Mouse (Mus musculus) limb, embryonic 14.5 days (tissue): ENCODE data around the gene Rabl3. TPM values are rescaled to one million over a fixed set of nuclear protein-coding genes. Genes with fewer than 3 reads are reported as not detected.

Source experiments
- ATAC-seq: fragments of 200-750 bp; cut with Nextera tagmentation; 2 replicates; pipeline ENCODE4 v1.8.0; 2017; ENCODE audit warnings: low read depth, moderate number of reproducible peaks, moderate TSS enrichment; ENCODE audit not compliant: low FRiP score
- DNase-seq: peaks from one replicate; pipeline ENCODE4 v3.0.0-alpha.2; 2015; ENCODE audit warnings: low spot score
- H3K27ac ChIP-seq: fragments of 300-500 bp; sonication (generic); replicated peaks from 2 replicates; pipeline ENCODE4 v1.5.1; 2014; ENCODE audit warnings: low read depth, mild to moderate bottlenecking, low read length, moderate library complexity, mixed read lengths
- H3K27me3 ChIP-seq: fragments of 300-500 bp; sonication (generic); 2 replicates; pipeline ENCODE4 v1.6.1; 2014; ENCODE audit warnings: low read length, mixed read lengths; ENCODE audit not compliant: control insufficient read depth, insufficient read depth
- H3K36me3 ChIP-seq: fragments of 300-500 bp; sonication (generic); 2 replicates; pipeline ENCODE4 v1.6.1; 2014; ENCODE audit warnings: mild to moderate bottlenecking, low read length, moderate library complexity, mixed read lengths; ENCODE audit not compliant: control insufficient read depth, insufficient read depth
- H3K4me1 ChIP-seq: fragments of 300-500 bp; sonication (generic); 2 replicates; pipeline ENCODE4 v1.6.1; 2014; ENCODE audit warnings: antibody characterized with exemption, low read length, mixed read lengths; ENCODE audit not compliant: control insufficient read depth, insufficient read depth
- H3K4me2 ChIP-seq: fragments of 300-500 bp; sonication (generic); replicated peaks from 2 replicates; pipeline ENCODE4 v1.6.1; 2014; ENCODE audit warnings: low read depth, mild to moderate bottlenecking, low read length, moderate library complexity; ENCODE audit not compliant: severe bottlenecking
- H3K4me3 ChIP-seq: fragments of 300-500 bp; sonication (generic); replicated peaks from 2 replicates; pipeline ENCODE4 v1.5.1; 2014; ENCODE audit warnings: low read length
- H3K9ac ChIP-seq: fragments of 300-500 bp; sonication (generic); 2 replicates; pipeline ENCODE4 v1.6.1; 2014; ENCODE audit warnings: mild to moderate bottlenecking, low read depth, low read length, moderate library complexity; ENCODE audit not compliant: severe bottlenecking
- H3K9me3 ChIP-seq: fragments of 300-500 bp; sonication (generic); 2 replicates; pipeline ENCODE4 v1.6.1; 2016; ENCODE audit warnings: low read length; ENCODE audit not compliant: control insufficient read depth
- POLR2A ChIP-seq: fragments of 200-500 bp; IDR thresholded peaks from 2 replicates; pipeline ENCODE4 v1.8.0; 2012; ENCODE audit warnings: inconsistent platforms, mild to moderate bottlenecking, moderate library complexity, borderline replicate concordance; ENCODE audit not compliant: insufficient read depth, insufficient read length; ENCODE audit errors: extremely low read depth
- WGBS: fragments of 180-500 bp; shearing (Covaris S2); extraction: QIAGEN DNeasy Blood & Tissue Kit; methylation state at CpG from one replicate; pipeline ENCODE4 v1.1.7; 2014; 5-methylcytosine and 5-hydroxymethylcytosine counted together
- polyA plus RNA-seq, 2 experiments: library from polyadenylated mRNA; depleted of rRNA in 1 of 2; stranded (reverse) in 1 of 2; unstranded in 1 of 2; fragments of >200 nt; fragmentation: Nextera tagmentation in 1 of 2; extraction: Ambion mirVana in 1 of 2; gene quantifications; 2 replicates each; pipeline versions ENCODE4 v1.2.1 to v1.2.3; 2012 to 2014

The Rabl3 gene
- polyA plus RNA-seq, 2 experiments = 11.9 to 27.8 TPM

GRCm38 (mm10) chr16:37583801-37584200 lies 44.1 kb downstream of the Rabl3 start:
- ATAC-seq = no peak
- WGBS = 28% methylated on average over 6 of the region's 6 CpGs
- H3K4me1 ChIP-seq = peaks cover 13% of the 10 kb centered on the region
- no peaks in the 10 kb centered on the region for H3K27me3 ChIP-seq
- H3K9ac ChIP-seq = no peak overlapping the region
- H3K36me3 ChIP-seq = no peaks in the 10 kb centered on the region
- H3K9me3 ChIP-seq = no peaks in the 10 kb centered on the region
- peak overlapping the region; percentile 24; the same call in 1 of the 2 replicates for H3K4me3 ChIP-seq
- TF ChIP-seq POLR2A = no peak
- H3K4me2 ChIP-seq = peak overlapping the region; percentile 43
- no peak overlapping the region for H3K27ac ChIP-seq
- DNase-seq = peak; percentile 29

- Histone ChIP-seq H3K27me3 (no peaks in the 10 kb centered on the region), H3K9me3 (no peaks in the 10 kb centered on the region), H3K36me3 (no peaks in the 10 kb centered on the region), H3K4me2 (peak overlapping the region; percentile 43), H3K4me1 (peaks cover 13% of the 10 kb centered on the region), H3K27ac (peak overlapping the region; percentile 10; the same call in 1 of the 2 replicates), H3K4me3 (peak overlapping the region; percentile 24), H3K9ac (peak overlapping the region; percentile 36; the same call in 1 of the 2 replicates)
- no peak for TF ChIP-seq POLR2A
- DNase-seq (peak; percentile 52), ATAC-seq (peak; percentile 81)
- 6% methylated on average over 25 of the region's 25 CpGs for WGBS
These were observed 44.7 kb downstream of the Rabl3 start for GRCm38 (mm10) chr16:37584218-37585035.

GRCm38 (mm10) chr16:37585129-37585563 lies 45.5 kb downstream of the Rabl3 start:
- H3K4me3 ChIP-seq = no peak overlapping the region
- peaks cover 13% of the 10 kb centered on the region for H3K4me1 ChIP-seq
- no peak overlapping the region for H3K4me2 ChIP-seq
- no peak overlapping the region for H3K9ac ChIP-seq
- ATAC-seq (no peak), DNase-seq (no peak)
- H3K27ac ChIP-seq = no peak overlapping the region
- no peaks in the 10 kb centered on the region for H3K36me3 ChIP-seq
- 68% methylated on average over 8 of the region's 8 CpGs for WGBS
- no peak for TF ChIP-seq POLR2A
- no peaks in the 10 kb centered on the region for H3K27me3 ChIP-seq
- no peaks in the 10 kb centered on the region for H3K9me3 ChIP-seq

- Histone ChIP-seq H3K9me3 (no peaks in the 10 kb centered on the region), H3K4me1 (no peaks in the 10 kb centered on the region), H3K4me3 (no peak overlapping the region), H3K9ac (no peak overlapping the region), H3K27me3 (no peaks in the 10 kb centered on the region), H3K27ac (no peak overlapping the region), H3K36me3 (no peaks in the 10 kb centered on the region), H3K4me2 (no peak overlapping the region)
- ATAC-seq = no peak
- DNase-seq = no peak
- 83% methylated on average over 3 of the region's 3 CpGs for WGBS
- TF ChIP-seq POLR2A = no peak
These were observed 51.2 kb downstream of the Rabl3 start for GRCm38 (mm10) chr16:37590921-37591320.

- no peak overlapping the region for H3K4me3 ChIP-seq
- TF ChIP-seq POLR2A = no peak
- H3K4me2 ChIP-seq = no peak overlapping the region
- WGBS = 88% methylated on average over 8 of the region's 8 CpGs
- H3K4me1 ChIP-seq = no peaks in the 10 kb centered on the region
- no peak overlapping the region for H3K9ac ChIP-seq
- H3K27me3 ChIP-seq = no peaks in the 10 kb centered on the region
- no peak overlapping the region for H3K27ac ChIP-seq
- H3K9me3 ChIP-seq = no peaks in the 10 kb centered on the region
- ATAC-seq (no peak), DNase-seq (no peak)
- no peaks in the 10 kb centered on the region for H3K36me3 ChIP-seq
These were observed 51.9 kb downstream of the Rabl3 start for GRCm38 (mm10) chr16:37591551-37591950.
